Comparison of ENCODE assay signal across 17 mouse cellular contexts in genomic region chr6:136546987-136547386, GRCm38 (mm10). TPM values are rescaled to one million over a fixed set of nuclear protein-coding genes. Genes with fewer than 3 reads are reported as not detected.
DNase-seq lines count a peak whose midpoint lies in the region; ATAC-seq lines count a peak whose summit lies in the region.
"Had no signal": no experiment of that assay in that cellular context is flagged by ENCODE, and none has a peak within 500 bp of the region (broad histone marks: within the 10 kb centered on the region; RNA-seq: fewer than 3 reads in every experiment).

No protein-coding gene starts in this region.

- no peaks in the 10 kb centered on the region for H3K9me3 ChIP-seq in forebrain, embryonic 12.5 days
- no peaks in the 10 kb centered on the region for H3K9me3 ChIP-seq in forebrain, embryonic 11.5 days (ENCODE audit: control insufficient read depth, low read length)
- H3K9me3 ChIP-seq in forebrain, embryonic 14.5 days (replicated peaks; ENCODE audit: control insufficient read depth, low read length): no peaks in the 10 kb centered on the region
- H3K9me3 ChIP-seq in midbrain, embryonic 12.5 days: no peaks in the 10 kb centered on the region
- H3K9me3 ChIP-seq: embryonic facial prominence, embryonic 15.5 days; heart, embryonic 13.5 days had no signal

- H3K4me2 ChIP-seq in forebrain, embryonic 12.5 days: no peak overlapping the region
- no peak overlapping the region for H3K4me2 ChIP-seq in forebrain, embryonic 11.5 days (ENCODE audit: low read depth, low read length, severe bottlenecking)
- peak overlapping the region; percentile 28; the same call in 1 of the 2 replicates for H3K4me2 ChIP-seq in forebrain, embryonic 14.5 days (ENCODE audit: low read length)
- peak overlapping the region; percentile 27 for H3K4me2 ChIP-seq in midbrain, embryonic 12.5 days (replicated peaks)
- H3K4me2 ChIP-seq: embryonic facial prominence, embryonic 15.5 days; heart, embryonic 13.5 days had no signal

- peaks cover 34% of the 10 kb centered on the region for H3K4me1 ChIP-seq in forebrain, embryonic 12.5 days
- peaks cover 2% of the 10 kb centered on the region; the same call in 1 of the 2 replicates for H3K4me1 ChIP-seq in forebrain, embryonic 11.5 days (replicated peaks; ENCODE audit: control insufficient read depth, insufficient read depth, low read length)
- H3K4me1 ChIP-seq in forebrain, embryonic 14.5 days (ENCODE audit: control insufficient read depth, insufficient read depth, low read length): peaks cover 28% of the 10 kb centered on the region
- peaks cover 36% of the 10 kb centered on the region for H3K4me1 ChIP-seq in midbrain, embryonic 12.5 days

- H3K27me3 ChIP-seq in forebrain, embryonic 12.5 days: no peaks in the 10 kb centered on the region
- H3K27me3 ChIP-seq in forebrain, embryonic 11.5 days (ENCODE audit: control insufficient read depth, insufficient read depth, low read length): no peaks in the 10 kb centered on the region
- H3K27me3 ChIP-seq in forebrain, embryonic 14.5 days (replicated peaks; ENCODE audit: control insufficient read depth, insufficient read depth, low read length): no peaks in the 10 kb centered on the region
- no peaks in the 10 kb centered on the region for H3K27me3 ChIP-seq in midbrain, embryonic 12.5 days
- H3K27me3 ChIP-seq: embryonic facial prominence, embryonic 15.5 days; heart, embryonic 13.5 days; Patski had no signal

- ATAC-seq in forebrain, embryonic 12.5 days (ENCODE audit: low FRiP score): no peak
- no peak for ATAC-seq in forebrain, embryonic 11.5 days (replicated peaks; ENCODE audit: low FRiP score)
- ATAC-seq in CD4-positive, CD25-positive, alpha-beta regulatory T cell, adult 4 months: peak; percentile 35
- ATAC-seq in forebrain, embryonic 14.5 days: no peak
- ATAC-seq in midbrain, embryonic 12.5 days (ENCODE audit: low FRiP score, low read depth): no peak
- ATAC-seq: Patski had no signal

- 33% methylated on average over 7 of the region's 7 CpGs for WGBS in forebrain, embryonic 12.5 days
- WGBS in forebrain, embryonic 11.5 days: 37% methylated on average over 7 of the region's 7 CpGs
- WGBS in forebrain, embryonic 14.5 days: 24% methylated on average over 7 of the region's 7 CpGs
- WGBS in midbrain, embryonic 12.5 days: 45% methylated on average over 7 of the region's 7 CpGs

- DNase-seq in forebrain, embryonic 11.5 days (ENCODE audit: low spot score): no peak
- DNase-seq in forebrain, embryonic 14.5 days (ENCODE audit: low spot score): no peak
- no peak for DNase-seq in kidney, adult 11 months
- no peak for DNase-seq in cerebellum, postnatal 14 days
- DNase-seq in liver: no peak
- DNase-seq: B cell, adult 2 months; cerebellum, adult 8-10 months; kidney, adult 9 months; lung, adult 2 months; right cerebral cortex, postnatal 25 days; thymus, postnatal 25 days had no signal

- no peak overlapping the region for H3K4me3 ChIP-seq in forebrain, embryonic 12.5 days (replicated peaks)
- H3K4me3 ChIP-seq in forebrain, embryonic 11.5 days (ENCODE audit: low read depth, low read length): no peak overlapping the region
- H3K4me3 ChIP-seq in forebrain, embryonic 14.5 days (ENCODE audit: low read depth, low read length): no peak overlapping the region
- H3K4me3 ChIP-seq in midbrain, embryonic 12.5 days: no peak overlapping the region
- H3K4me3 ChIP-seq: embryonic facial prominence, embryonic 15.5 days; heart, embryonic 13.5 days had no signal

- H3K27ac ChIP-seq in forebrain, embryonic 12.5 days: peak overlapping the region; percentile 65
- no peak overlapping the region for H3K27ac ChIP-seq in forebrain, embryonic 11.5 days (ENCODE audit: low read depth, low read length)
- H3K27ac ChIP-seq in forebrain, embryonic 14.5 days (ENCODE audit: low read depth, low read length): peak overlapping the region; percentile 74
- peak overlapping the region; percentile 70 for H3K27ac ChIP-seq in midbrain, embryonic 12.5 days (replicated peaks)
- H3K27ac ChIP-seq: embryonic facial prominence, embryonic 15.5 days; heart, embryonic 13.5 days had no signal

- no peak overlapping the region for H3K9ac ChIP-seq in forebrain, embryonic 12.5 days
- no peak overlapping the region for H3K9ac ChIP-seq in forebrain, embryonic 11.5 days (ENCODE audit: low read length)
- no peak overlapping the region for H3K9ac ChIP-seq in forebrain, embryonic 14.5 days (ENCODE audit: low read length)
- H3K9ac ChIP-seq in midbrain, embryonic 12.5 days (replicated peaks): no peak overlapping the region
- H3K9ac ChIP-seq: embryonic facial prominence, embryonic 15.5 days; heart, embryonic 13.5 days had no signal

- H3K36me3 ChIP-seq in forebrain, embryonic 12.5 days (replicated peaks): no peaks in the 10 kb centered on the region
- no peaks in the 10 kb centered on the region for H3K36me3 ChIP-seq in forebrain, embryonic 11.5 days (ENCODE audit: control insufficient read depth, insufficient read depth, low read length)
- no peaks in the 10 kb centered on the region for H3K36me3 ChIP-seq in forebrain, embryonic 14.5 days (ENCODE audit: control insufficient read depth, insufficient read depth, low read length)
- H3K36me3 ChIP-seq in midbrain, embryonic 12.5 days: no peaks in the 10 kb centered on the region
- H3K36me3 ChIP-seq: embryonic facial prominence, embryonic 15.5 days; heart, embryonic 13.5 days had no signal

RNA-seq across cellular contexts. Expression of gene Atf7ip, which starts 41.0 kb away (rescaled TPM):
- polyA plus RNA-seq in forebrain, embryonic 12.5 days (2016; fragmentation: Nextera tagmentation; extraction: Ambion mirVana): 63.2 and 72.4 TPM in 2 replicates
- 57.8 and 66.6 TPM in 2 replicates for polyA plus RNA-seq in forebrain, embryonic 11.5 days (2014; fragmentation: Nextera tagmentation; extraction: Ambion mirVana)
- 100 to 1,000 TPM in 1 of 2 experiments, 10 to 100 TPM in 1; 96.5 to 115 TPM for polyA plus RNA-seq in CD4-positive, CD25-positive, alpha-beta regulatory T cell, adult 4 months (2017; shearing (Covaris generic))
- polyA plus RNA-seq in forebrain, embryonic 14.5 days (2014; fragmentation: Nextera tagmentation; extraction: Ambion mirVana): 27.1 and 42.0 TPM in 2 replicates
- 61.4 TPM in 2 replicates for polyA plus RNA-seq in midbrain, embryonic 12.5 days (2016; fragmentation: Nextera tagmentation; extraction: Ambion mirVana)

Comparison
In these comparisons a context has a peak if more than half of its experiments do, and no peak if none do; other contexts are left out.
1. H3K4me2 ChIP-seq: peak in forebrain, embryonic 14.5 days (single experiment) and midbrain, embryonic 12.5 days (single experiment); none in forebrain, embryonic 12.5 days (single experiment) and forebrain, embryonic 11.5 days (single experiment).